Mouse (Mus musculus): ENCODE results near the gene Col15a1.

- TF ChIP-seq POLR2A (IDR thresholded peaks at IDR 0.05; ENCODE audit: low read depth, low read length): no peak
- no peak for TF ChIP-seq CTCF (IDR thresholded peaks at IDR 0.05; ENCODE audit: extremely low read depth, insufficient read depth, insufficient read length, insufficient replicate concordance)
Observed at GRCm38 (mm10) chr4:47225920-47226319, 18.0 kb downstream of the Col15a1 start.
